Mouse (Mus musculus) limb, embryonic 13.5 days (tissue): ENCODE measurements around the gene Rin2. TPM values are rescaled to one million over a fixed set of nuclear protein-coding genes. Genes with fewer than 3 reads are reported as not detected.

ENCODE experiments used
- ATAC-seq: fragments of 200-750 bp; cut with Nextera tagmentation; 2 replicates; pipeline ENCODE4 v1.8.0; 2017; ENCODE audit warnings: low read depth, moderate number of reproducible peaks, moderate TSS enrichment; ENCODE audit not compliant: low FRiP score
- H3K27ac ChIP-seq: fragments of 300-500 bp; sonication (generic); 2 replicates; pipeline ENCODE4 v1.5.1; 2015; ENCODE audit warnings: inconsistent platforms, mild to moderate bottlenecking, moderate library complexity
- H3K27me3 ChIP-seq: fragments of 300-500 bp; sonication (generic); 2 replicates; pipeline ENCODE4 v1.6.1; 2015; ENCODE audit warnings: mild to moderate bottlenecking, inconsistent platforms
- H3K36me3 ChIP-seq: fragments of 300-500 bp; sonication (generic); 2 replicates; pipeline ENCODE4 v1.6.1; 2015; ENCODE audit warnings: inconsistent platforms, mild to moderate bottlenecking, moderate library complexity
- H3K4me1 ChIP-seq: fragments of 300-500 bp; sonication (generic); 2 replicates; pipeline ENCODE4 v1.6.1; 2015; ENCODE audit warnings: inconsistent platforms
- H3K4me2 ChIP-seq: fragments of 300-500 bp; sonication (generic); replicated peaks from 2 replicates; pipeline ENCODE4 v1.6.1; 2015; ENCODE audit warnings: inconsistent platforms, mild to moderate bottlenecking, moderate library complexity
- H3K4me3 ChIP-seq: fragments of 300-500 bp; sonication (generic); 2 replicates; pipeline ENCODE4 v1.5.1; 2015; ENCODE audit warnings: moderate library complexity, mild to moderate bottlenecking, inconsistent platforms
- H3K9ac ChIP-seq: fragments of 300-500 bp; sonication (generic); 2 replicates; pipeline ENCODE4 v1.6.1; 2015; ENCODE audit warnings: mild to moderate bottlenecking, inconsistent platforms
- H3K9me3 ChIP-seq: fragments of 300-500 bp; sonication (generic); 2 replicates; pipeline ENCODE4 v1.6.1; 2016; ENCODE audit warnings: inconsistent platforms
- WGBS: fragments of 180-500 bp; shearing (Covaris S2); methylation state at CpG from one replicate; pipeline ENCODE4 v1.1.7; 2015; 5-methylcytosine and 5-hydroxymethylcytosine counted together
- polyA plus RNA-seq: library from polyadenylated mRNA; unstranded; fragments of >200 nt; fragmentation: Nextera tagmentation; extraction: Ambion mirVana; gene quantifications from 2 replicates; pipeline ENCODE4 v1.2.1, GENCODE M21; 2015

Rin2 gene
- polyA plus RNA-seq, 1 experiment from 2014 or later = 53.5 TPM

GRCm38 (mm10) chr2:145840910-145841870, 166.2 kb downstream of the Rin2 start:
- Histone ChIP-seq H3K36me3 (peaks cover 9% of the 10 kb centered on the region; the same call in 1 of the 2 replicates), H3K4me1 (peaks cover 13% of the 10 kb centered on the region), H3K4me2 (no peak overlapping the region), H3K27ac (no peak overlapping the region), H3K4me3 (no peak overlapping the region), H3K9ac (no peak overlapping the region), H3K9me3 (no peaks in the 10 kb centered on the region), H3K27me3 (no peaks in the 10 kb centered on the region)
- 61% methylated on average over 12 of the region's 12 CpGs for WGBS
- no peak for ATAC-seq

- Histone ChIP-seq H3K4me2 (no peak overlapping the region), H3K4me1 (peaks cover 13% of the 10 kb centered on the region), H3K36me3 (peaks cover 19% of the 10 kb centered on the region), H3K27me3 (no peaks in the 10 kb centered on the region), H3K9me3 (no peaks in the 10 kb centered on the region), H3K4me3 (no peak overlapping the region), H3K27ac (no peak overlapping the region), H3K9ac (no peak overlapping the region)
- WGBS = 93% methylated on average over 6 of the region's 6 CpGs
- no peak for ATAC-seq
These were observed 168.3 kb downstream of the Rin2 start for GRCm38 (mm10) chr2:145843322-145843721.

- Histone ChIP-seq H3K36me3 (peaks cover 26% of the 10 kb centered on the region), H3K4me2 (no peak overlapping the region), H3K9ac (no peak overlapping the region), H3K27me3 (no peaks in the 10 kb centered on the region), H3K9me3 (no peaks in the 10 kb centered on the region), H3K4me3 (no peak overlapping the region), H3K27ac (no peak overlapping the region), H3K4me1 (peaks cover 43% of the 10 kb centered on the region)
- 80% methylated on average over 3 of the region's 3 CpGs for WGBS
- ATAC-seq = no peak
These were observed 171.6 kb downstream of the Rin2 start for GRCm38 (mm10) chr2:145846595-145846994.

- Histone ChIP-seq H3K27ac (peak overlapping the region; percentile 34; the same call in 1 of the 2 replicates), H3K9me3 (no peaks in the 10 kb centered on the region), H3K4me2 (no peak overlapping the region), H3K4me3 (no peak overlapping the region), H3K9ac (no peak overlapping the region), H3K36me3 (peaks cover 36% of the 10 kb centered on the region), H3K27me3 (no peaks in the 10 kb centered on the region), H3K4me1 (peaks cover 43% of the 10 kb centered on the region)
- no peak for ATAC-seq
- 56% methylated on average over 10 of the region's 10 CpGs for WGBS
These were observed 174.3 kb downstream of the Rin2 start for GRCm38 (mm10) chr2:145849170-145849905.

GRCm38 (mm10) chr2:145850779-145851178, 175.8 kb downstream of the Rin2 start:
- Histone ChIP-seq H3K36me3 (peaks cover 28% of the 10 kb centered on the region), H3K27me3 (no peaks in the 10 kb centered on the region), H3K4me2 (peak overlapping the region; percentile 17; the same call in 1 of the 2 replicates), H3K4me1 (peaks cover 41% of the 10 kb centered on the region), H3K9ac (no peak overlapping the region), H3K9me3 (no peaks in the 10 kb centered on the region), H3K27ac (peak overlapping the region; percentile 76), H3K4me3 (no peak overlapping the region)
- whole genome bisulfite sequencing = 8% methylated on average over 4 of the region's 4 CpGs
- peak; percentile 60 for ATAC-seq

- ATAC-seq = no peak
- Histone ChIP-seq H3K4me3 (no peak overlapping the region), H3K4me1 (peaks cover 59% of the 10 kb centered on the region), H3K9ac (no peak overlapping the region), H3K36me3 (peaks cover 10% of the 10 kb centered on the region; the same call in 1 of the 2 replicates), H3K9me3 (no peaks in the 10 kb centered on the region), H3K27me3 (no peaks in the 10 kb centered on the region), H3K27ac (no peak overlapping the region), H3K4me2 (no peak overlapping the region)
- 84% methylated on average over 9 of the region's 9 CpGs for WGBS
These were observed 180.8 kb downstream of the Rin2 start for GRCm38 (mm10) chr2:145855831-145856230.

- Histone ChIP-seq H3K27ac (no peak overlapping the region), H3K36me3 (0 out of 2 replicates have a peak, but pooled peaks cover 3% of the 10 kb centered on the region), H3K27me3 (no peaks in the 10 kb centered on the region), H3K4me3 (no peak overlapping the region), H3K4me2 (no peak overlapping the region), H3K9ac (no peak overlapping the region), H3K9me3 (no peaks in the 10 kb centered on the region), H3K4me1 (peaks cover 59% of the 10 kb centered on the region)
- WGBS = 74% methylated on average over 8 of the region's 8 CpGs
- ATAC-seq = no peak
These were observed 182.8 kb downstream of the Rin2 start for GRCm38 (mm10) chr2:145857864-145858263.

GRCm38 (mm10) chr2:145859442-145859931, 184.5 kb downstream of the Rin2 start:
- Histone ChIP-seq H3K9ac (no peak overlapping the region), H3K4me3 (peak overlapping the region; percentile 70), H3K36me3 (peaks cover 4% of the 10 kb centered on the region; the same call in 1 of the 2 replicates), H3K4me1 (peaks cover 74% of the 10 kb centered on the region), H3K4me2 (peak overlapping the region; percentile 85), H3K9me3 (no peaks in the 10 kb centered on the region), H3K27me3 (no peaks in the 10 kb centered on the region), H3K27ac (peak overlapping the region; percentile 99)
- 12% methylated on average over 7 of the region's 7 CpGs for WGBS
- ATAC-seq = peak; percentile 79

GRCm38 (mm10) chr2:145859932-145860801, 185.2 kb downstream of the Rin2 start:
- Histone ChIP-seq H3K27me3 (no peaks in the 10 kb centered on the region), H3K27ac (peak overlapping the region; percentile 99), H3K36me3 (peaks cover 5% of the 10 kb centered on the region; the same call in 1 of the 2 replicates), H3K9me3 (no peaks in the 10 kb centered on the region), H3K9ac (peak overlapping the region; percentile 80), H3K4me1 (peaks cover 72% of the 10 kb centered on the region), H3K4me2 (peak overlapping the region; percentile 85), H3K4me3 (peak overlapping the region; percentile 70)
- WGBS = 2% methylated on average over 40 of the region's 40 CpGs
- ATAC-seq = peak; percentile 88

GRCm38 (mm10) chr2:145861193-145862123, 186.4 kb downstream of the Rin2 start:
- H3K9me3 ChIP-seq = peaks cover 3% of the 10 kb centered on the region; the same call in 1 of the 2 replicates
- ATAC-seq = no peak
- H3K4me1 ChIP-seq = peaks cover 63% of the 10 kb centered on the region
- H3K9ac ChIP-seq = peak overlapping the region; percentile 80
- peaks cover 16% of the 10 kb centered on the region for H3K36me3 ChIP-seq
- H3K27ac ChIP-seq = peak overlapping the region; percentile 99
- H3K4me3 ChIP-seq = peak overlapping the region; percentile 70
- 31% methylated on average over 8 of the region's 8 CpGs for WGBS
- no peaks in the 10 kb centered on the region for H3K27me3 ChIP-seq
- H3K4me2 ChIP-seq = peak overlapping the region; percentile 85
